10 mouse cellular contexts compared by ENCODE assay signal in genomic region chr17:50291485-50292200, GRCm38 (mm10). TPM values are rescaled to one million over a fixed set of nuclear protein-coding genes. Genes with fewer than 3 reads are reported as not detected.
DNase-seq lines count a peak whose midpoint lies in the region; ATAC-seq and TF ChIP-seq lines count a peak whose summit lies in the region.
"Had no signal": no experiment of that assay in that cellular context is flagged by ENCODE, and none has a peak within 500 bp of the region (broad histone marks: within the 10 kb centered on the region; RNA-seq: fewer than 3 reads in every experiment).

No protein-coding gene starts in this region.

- peaks cover 7% of the 10 kb centered on the region for H3K9me3 ChIP-seq in embryonic facial prominence, embryonic 11.5 days (replicated peaks; ENCODE audit: control insufficient read depth, low read length)
- peaks cover 15% of the 10 kb centered on the region for H3K9me3 ChIP-seq in embryonic facial prominence, embryonic 10.5 days
- peaks cover 6% of the 10 kb centered on the region; the same call in 1 of the 2 replicates for H3K9me3 ChIP-seq in lung, postnatal 0 days (ENCODE audit: low read length)
- peaks cover 6% of the 10 kb centered on the region; the same call in 1 of the 2 replicates for H3K9me3 ChIP-seq in intestine, embryonic 15.5 days

- TF ChIP-seq EP300 in lung, postnatal 0 days (IDR thresholded peaks at IDR 0.05), result no peak

- H3K27ac ChIP-seq in embryonic facial prominence, embryonic 11.5 days (replicated peaks; ENCODE audit: low read depth, low read length), result no peak overlapping the region
- no peak overlapping the region for H3K27ac ChIP-seq in embryonic facial prominence, embryonic 10.5 days (replicated peaks)
- H3K27ac ChIP-seq in lung, postnatal 0 days (ENCODE audit: low read length), result no peak overlapping the region
- H3K27ac ChIP-seq in intestine, embryonic 15.5 days, result no peak overlapping the region

- DNase-seq in embryonic facial prominence, embryonic 11.5 days (ENCODE audit: low spot score), result peak; percentile 73
- no peak for DNase-seq in embryonic facial prominence, embryonic 10.5 days (ENCODE audit: low spot score)
- peak; percentile 86 for DNase-seq in lung, postnatal 0 days (ENCODE audit: low spot score)
- no peak for DNase-seq in lung, postnatal 10 days
- peak; percentile 19 for DNase-seq in forelimb bud, embryonic 11.5 days (ENCODE audit: low read depth, low spot score)
- DNase-seq in retina, postnatal 7 days (ENCODE audit: low read depth, low spot score), result peak; percentile 34
- DNase-seq in right cerebral cortex, postnatal 25 days, result no peak

- TF ChIP-seq CTCF in lung, postnatal 0 days (IDR thresholded peaks at IDR 0.05), result peak; percentile 70

- no peak overlapping the region for H3K9ac ChIP-seq in embryonic facial prominence, embryonic 11.5 days (replicated peaks; ENCODE audit: low read length)
- H3K9ac ChIP-seq in lung, postnatal 0 days (replicated peaks; ENCODE audit: low read depth), result no peak overlapping the region
- no peak overlapping the region for H3K9ac ChIP-seq in intestine, embryonic 15.5 days

- no peak overlapping the region for H3K4me3 ChIP-seq in embryonic facial prominence, embryonic 11.5 days (ENCODE audit: low read depth, low read length)
- no peak overlapping the region for H3K4me3 ChIP-seq in embryonic facial prominence, embryonic 10.5 days
- H3K4me3 ChIP-seq in lung, postnatal 0 days (ENCODE audit: low read depth, low read length), result no peak overlapping the region
- H3K4me3 ChIP-seq in intestine, embryonic 15.5 days (replicated peaks), result no peak overlapping the region

- WGBS in embryonic facial prominence, embryonic 11.5 days, result 21% methylated on average over 3 of the region's 3 CpGs
- WGBS in embryonic facial prominence, embryonic 10.5 days, result 26% methylated on average over 3 of the region's 3 CpGs
- WGBS in lung, postnatal 0 days, result 9% methylated on average over 3 of the region's 3 CpGs
- WGBS in intestine, embryonic 15.5 days, result 17% methylated on average over 3 of the region's 3 CpGs

- H3K27me3 ChIP-seq in embryonic facial prominence, embryonic 11.5 days (ENCODE audit: control insufficient read depth, insufficient read depth, low read length), result no peaks in the 10 kb centered on the region
- H3K27me3 ChIP-seq in embryonic facial prominence, embryonic 10.5 days (replicated peaks; ENCODE audit: low read depth, poor library complexity, severe bottlenecking), result no peaks in the 10 kb centered on the region
- no peaks in the 10 kb centered on the region for H3K27me3 ChIP-seq in lung, postnatal 0 days (replicated peaks; ENCODE audit: insufficient read depth, low read length)
- H3K27me3 ChIP-seq in intestine, embryonic 15.5 days (replicated peaks), result no peaks in the 10 kb centered on the region
- H3K27me3 ChIP-seq: embryonic facial prominence, embryonic 15.5 days had no signal

- no peaks in the 10 kb centered on the region for H3K4me1 ChIP-seq in embryonic facial prominence, embryonic 11.5 days (ENCODE audit: control insufficient read depth, insufficient read depth, low read length)
- H3K4me1 ChIP-seq in embryonic facial prominence, embryonic 10.5 days, result peaks cover 6% of the 10 kb centered on the region; the same call in 1 of the 2 replicates
- no peaks in the 10 kb centered on the region for H3K4me1 ChIP-seq in lung, postnatal 0 days (ENCODE audit: insufficient read depth, low read depth, low read length)
- H3K4me1 ChIP-seq in intestine, embryonic 15.5 days (replicated peaks), result no peaks in the 10 kb centered on the region
- H3K4me1 ChIP-seq: embryonic facial prominence, embryonic 15.5 days had no signal

- ATAC-seq in embryonic facial prominence, embryonic 11.5 days (replicated peaks; ENCODE audit: insufficient number of reproducible peaks, low FRiP score, low TSS enrichment, low read depth), result no peak
- ATAC-seq in lung, postnatal 0 days, result no peak
- ATAC-seq in intestine, embryonic 15.5 days, result no peak; the same call in 1 of the 2 replicates

- H3K36me3 ChIP-seq in embryonic facial prominence, embryonic 11.5 days (replicated peaks; ENCODE audit: control insufficient read depth, insufficient read depth, low read depth, low read length), result no peaks in the 10 kb centered on the region
- H3K36me3 ChIP-seq in embryonic facial prominence, embryonic 10.5 days (replicated peaks), result peaks cover 8% of the 10 kb centered on the region
- H3K36me3 ChIP-seq in lung, postnatal 0 days (ENCODE audit: insufficient read depth, low read length), result no peaks in the 10 kb centered on the region
- H3K36me3 ChIP-seq in intestine, embryonic 15.5 days, result no peaks in the 10 kb centered on the region
- H3K36me3 ChIP-seq: embryonic facial prominence, embryonic 15.5 days had no signal

- no peak overlapping the region for H3K4me2 ChIP-seq in embryonic facial prominence, embryonic 11.5 days (ENCODE audit: low read depth, low read length)
- no peak overlapping the region for H3K4me2 ChIP-seq in lung, postnatal 0 days (replicated peaks; ENCODE audit: low read depth, low read length)
- no peak overlapping the region for H3K4me2 ChIP-seq in intestine, embryonic 15.5 days (replicated peaks)

RNA-seq across cellular contexts. Expression of gene Dazl, which starts 1.8 kb away (rescaled TPM):
- polyA plus RNA-seq in embryonic facial prominence, embryonic 11.5 days (2014; fragmentation: Nextera tagmentation; extraction: Ambion mirVana), result 0.60 TPM in 1 of 2 replicates, not detected in the other
- 0.52 TPM in 1 of 2 replicates, not detected in the other for polyA plus RNA-seq in embryonic facial prominence, embryonic 10.5 days (2016; fragmentation: Nextera tagmentation; extraction: Ambion mirVana)
- 0.11 TPM in 1 of 2 replicates, not detected in the other for polyA plus RNA-seq in lung, postnatal 0 days (2015; fragmentation: Nextera tagmentation; extraction: Ambion mirVana)
- polyA plus RNA-seq in intestine, embryonic 15.5 days (2015; fragmentation: Nextera tagmentation; extraction: Ambion mirVana), result 0.26 and 0.78 TPM in 2 replicates
- polyA plus RNA-seq: small intestine, adult 2 months had no signal

Comparison
In these comparisons a context has a peak if more than half of its experiments do, and no peak if none do; other contexts are left out.
1. DNase-seq: peak in embryonic facial prominence, embryonic 11.5 days (single experiment), lung, postnatal 0 days (single experiment), forelimb bud, embryonic 11.5 days (single experiment) and retina, postnatal 7 days (single experiment); none in embryonic facial prominence, embryonic 10.5 days (single experiment), lung, postnatal 10 days (single experiment) and right cerebral cortex, postnatal 25 days (single experiment).